Mouse (Mus musculus) lung, adult 2 months (tissue): ENCODE measurements at regions not wholly inside any gene's neighbourhood (a gene's known extent, or its start where the extent isn't known, plus 50 kb on each side); places are given as distances from the start of the nearest gene placed in this dataset.

Source experiments
- CTCF ChIP-seq: fragments of 200-500 bp; IDR thresholded peaks from 2 replicates; pipeline ENCODE4 v1.5.1; 2011; ENCODE audit warnings: mild to moderate bottlenecking, low read length, control low read depth; ENCODE audit not compliant: insufficient read depth
- POLR2A ChIP-seq: fragments of 200-500 bp; IDR thresholded peaks from 2 replicates; pipeline ENCODE4 v1.6.1; 2011; ENCODE audit warnings: low read depth, mild to moderate bottlenecking, control low read depth, low read length, borderline replicate concordance; ENCODE audit errors: extremely low read depth

DNA sequence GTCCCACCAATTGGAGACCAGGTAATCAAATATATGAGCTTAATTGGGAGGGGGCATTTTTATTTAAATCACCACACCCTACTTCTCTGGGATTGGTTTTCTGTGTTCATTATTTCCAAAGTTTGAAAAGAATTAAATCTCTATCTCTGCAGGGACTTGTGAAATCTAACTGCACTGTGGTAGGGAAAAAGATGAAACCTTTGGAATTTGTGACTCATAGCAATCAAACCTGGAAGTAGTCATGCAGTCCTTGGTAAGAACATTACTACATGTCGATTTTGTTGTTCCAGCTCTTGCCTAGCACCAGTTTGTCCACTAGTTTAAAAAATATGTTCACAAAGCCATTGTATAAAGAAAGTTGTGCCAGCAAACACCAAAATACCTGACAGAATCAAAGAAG lies 54.5 kb upstream of the Tars start:
- TF ChIP-seq POLR2A (no peak), CTCF (no peak)
